13 mouse cellular contexts compared by ENCODE assay signal in the genomic region with DNA sequence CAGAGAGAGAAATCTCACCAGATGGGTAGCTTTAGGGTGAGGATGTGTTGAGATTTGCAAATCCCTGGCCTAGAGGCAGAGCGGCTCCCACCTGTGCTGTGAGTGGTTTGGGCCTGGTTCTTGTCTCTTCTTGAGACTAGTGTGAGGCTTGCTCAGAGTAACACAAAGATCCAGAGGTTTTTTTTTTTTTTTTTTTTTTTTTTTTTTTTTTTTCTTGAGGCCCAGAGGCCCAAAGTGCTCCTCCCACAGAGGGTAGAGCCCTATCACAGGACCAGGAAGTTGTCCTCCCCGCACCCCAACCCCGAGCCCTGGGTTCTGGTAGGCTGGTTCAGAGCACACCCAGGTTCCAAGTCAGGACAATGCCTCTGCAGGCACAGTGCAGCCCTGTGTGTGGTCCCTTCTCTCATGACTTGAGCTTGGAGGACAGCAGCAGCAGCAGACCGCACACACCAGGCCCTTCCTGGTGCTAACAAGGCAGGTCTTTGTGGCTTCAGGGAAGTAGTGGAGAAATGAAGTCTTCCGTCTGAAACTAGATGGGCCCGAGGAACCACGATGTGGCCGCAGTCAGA. TPM values are rescaled to one million over a fixed set of nuclear protein-coding genes. Genes with fewer than 3 reads are reported as not detected.
DNase-seq lines count a peak whose midpoint lies in the region; ATAC-seq and TF ChIP-seq lines count a peak whose summit lies in the region.
"Had no signal": no experiment of that assay in that cellular context is flagged by ENCODE, and none has a peak within 500 bp of the region (broad histone marks: within the 10 kb centered on the region; RNA-seq: fewer than 3 reads in every experiment).

No protein-coding gene starts in this region.

- ATAC-seq in hindbrain, embryonic 14.5 days (ENCODE audit: low FRiP score) = no peak
- peak; percentile 62 for ATAC-seq in forebrain, postnatal 0 days
- 0 out of 2 replicates have a peak, but pooled peaks have one; percentile 1 for ATAC-seq in midbrain, embryonic 13.5 days

- peak; percentile 68 for DNase-seq in hindbrain, embryonic 10.5 days (ENCODE audit: low spot score)
- no peak for DNase-seq in hindbrain, embryonic 14.5 days (ENCODE audit: low spot score)
- peak; percentile 96 for DNase-seq in ZHBTc4 (ENCODE audit: low read depth, low spot score)
- no peak for DNase-seq in forebrain, postnatal 0 days
- no peak for DNase-seq in frontal cortex, postnatal 25 days (ENCODE audit: low spot score in 2 of 2)
- no peak for DNase-seq in lung, postnatal 36 days
- no peak for DNase-seq in spleen, postnatal 10 days (ENCODE audit: low spot score in 2 of 2)
- DNase-seq: adrenal gland, postnatal 14 days; heart, adult 18-20 months; heart, postnatal 14 days; kidney, adult 2 months had no signal

- no peaks in the 10 kb centered on the region for H3K9me3 ChIP-seq in hindbrain, embryonic 10.5 days
- H3K9me3 ChIP-seq in hindbrain, embryonic 14.5 days (ENCODE audit: control insufficient read depth, low read length) = no peaks in the 10 kb centered on the region
- no peaks in the 10 kb centered on the region for H3K9me3 ChIP-seq in forebrain, postnatal 0 days (ENCODE audit: low read length)
- no peaks in the 10 kb centered on the region for H3K9me3 ChIP-seq in midbrain, embryonic 13.5 days

- TF ChIP-seq CTCF in forebrain, postnatal 0 days (IDR thresholded peaks at IDR 0.05; ENCODE audit: low read depth) = no peak

- 43% methylated on average over 8 of the region's 8 CpGs for WGBS in hindbrain, embryonic 10.5 days
- 40% methylated on average over 8 of the region's 8 CpGs for WGBS in hindbrain, embryonic 14.5 days
- 57% methylated on average over 8 of the region's 8 CpGs for WGBS in forebrain, postnatal 0 days
- 34% methylated on average over 8 of the region's 8 CpGs for WGBS in midbrain, embryonic 13.5 days

- peaks cover under 1% of the 10 kb centered on the region; the same call in 1 of the 2 replicates for H3K27me3 ChIP-seq in hindbrain, embryonic 10.5 days (ENCODE audit: insufficient read depth, poor library complexity, severe bottlenecking)
- no peaks in the 10 kb centered on the region for H3K27me3 ChIP-seq in hindbrain, embryonic 14.5 days (ENCODE audit: control insufficient read depth, insufficient read depth, low read length)
- no peaks in the 10 kb centered on the region for H3K27me3 ChIP-seq in forebrain, postnatal 0 days (ENCODE audit: insufficient read depth, low read length)
- H3K27me3 ChIP-seq in midbrain, embryonic 13.5 days = no peaks in the 10 kb centered on the region

- no peak overlapping the region for H3K9ac ChIP-seq in hindbrain, embryonic 14.5 days
- no peak overlapping the region for H3K9ac ChIP-seq in forebrain, postnatal 0 days
- no peak overlapping the region for H3K9ac ChIP-seq in midbrain, embryonic 13.5 days (replicated peaks)

- peaks cover 99% of the 10 kb centered on the region for H3K4me1 ChIP-seq in hindbrain, embryonic 10.5 days (replicated peaks)
- peaks cover 59% of the 10 kb centered on the region for H3K4me1 ChIP-seq in hindbrain, embryonic 14.5 days (replicated peaks; ENCODE audit: control insufficient read depth, insufficient read depth, low read length)
- peaks cover 28% of the 10 kb centered on the region for H3K4me1 ChIP-seq in forebrain, postnatal 0 days (ENCODE audit: insufficient read depth)
- peaks cover 97% of the 10 kb centered on the region for H3K4me1 ChIP-seq in midbrain, embryonic 13.5 days (replicated peaks)

- no peak overlapping the region for H3K4me2 ChIP-seq in hindbrain, embryonic 14.5 days (replicated peaks)
- no peak overlapping the region for H3K4me2 ChIP-seq in forebrain, postnatal 0 days (ENCODE audit: low read depth)
- no peak overlapping the region for H3K4me2 ChIP-seq in midbrain, embryonic 13.5 days (replicated peaks)

- H3K27ac ChIP-seq in hindbrain, embryonic 10.5 days = peak overlapping the region; percentile 89
- no peak overlapping the region for H3K27ac ChIP-seq in hindbrain, embryonic 14.5 days
- peak overlapping the region; percentile 35 for H3K27ac ChIP-seq in forebrain, postnatal 0 days (ENCODE audit: low read depth, low read length)
- peak overlapping the region; percentile 51; the same call in 1 of the 2 replicates for H3K27ac ChIP-seq in midbrain, embryonic 13.5 days

- H3K4me3 ChIP-seq in hindbrain, embryonic 10.5 days = peak overlapping the region; percentile 20
- no peak overlapping the region for H3K4me3 ChIP-seq in hindbrain, embryonic 14.5 days (replicated peaks; ENCODE audit: low read length)
- H3K4me3 ChIP-seq in forebrain, postnatal 0 days (ENCODE audit: low read depth, low read length) = no peak overlapping the region
- no peak overlapping the region for H3K4me3 ChIP-seq in midbrain, embryonic 13.5 days (replicated peaks)

- H3K36me3 ChIP-seq in hindbrain, embryonic 10.5 days = no peaks in the 10 kb centered on the region
- no peaks in the 10 kb centered on the region for H3K36me3 ChIP-seq in hindbrain, embryonic 14.5 days (replicated peaks; ENCODE audit: control insufficient read depth, insufficient read depth)
- no peaks in the 10 kb centered on the region for H3K36me3 ChIP-seq in forebrain, postnatal 0 days (ENCODE audit: insufficient read depth)
- H3K36me3 ChIP-seq in midbrain, embryonic 13.5 days = no peaks in the 10 kb centered on the region

RNA-seq across cellular contexts. Expression of a gene that starts 44.3 kb away (rescaled TPM):
- 45.7 and 57.8 TPM in 2 replicates for polyA plus RNA-seq in hindbrain, embryonic 10.5 days (2016; fragmentation: Nextera tagmentation; extraction: Ambion mirVana)
- 15.4 and 16.7 TPM in 2 replicates for polyA plus RNA-seq in hindbrain, embryonic 14.5 days (2014; fragmentation: Nextera tagmentation; extraction: Ambion mirVana)
- total RNA-seq in forebrain, postnatal 0 days (2014; rRNA removed) = 18.4 and 30.1 TPM in 2 replicates
- 6.3 and 12.8 TPM in 2 replicates for polyA plus RNA-seq in forebrain, postnatal 0 days (2015; fragmentation: Nextera tagmentation; extraction: Ambion mirVana)
- 36.9 and 43.6 TPM in 2 replicates for polyA plus RNA-seq in midbrain, embryonic 13.5 days (2015; fragmentation: Nextera tagmentation; extraction: Ambion mirVana)
- total RNA-seq: common myeloid progenitor, adult 5-6 weeks had no signal

Comparison
In these comparisons a context has a peak if more than half of its experiments do, and no peak if none do; other contexts are left out.
1. DNase-seq: peak in hindbrain, embryonic 10.5 days (single experiment) and ZHBTc4 (single experiment); none in hindbrain, embryonic 14.5 days (single experiment), forebrain, postnatal 0 days (single experiment), frontal cortex, postnatal 25 days (0 of 2), lung, postnatal 36 days (single experiment) and spleen, postnatal 10 days (0 of 2).